Mouse (Mus musculus): Measurements from ENCODE around the gene Olfr705.
"Not testable (repeated sequence)": the region's sequence is repeated elsewhere in the genome, so short reads cannot be mapped to it uniquely, and the experiment has no call there.

DNA sequence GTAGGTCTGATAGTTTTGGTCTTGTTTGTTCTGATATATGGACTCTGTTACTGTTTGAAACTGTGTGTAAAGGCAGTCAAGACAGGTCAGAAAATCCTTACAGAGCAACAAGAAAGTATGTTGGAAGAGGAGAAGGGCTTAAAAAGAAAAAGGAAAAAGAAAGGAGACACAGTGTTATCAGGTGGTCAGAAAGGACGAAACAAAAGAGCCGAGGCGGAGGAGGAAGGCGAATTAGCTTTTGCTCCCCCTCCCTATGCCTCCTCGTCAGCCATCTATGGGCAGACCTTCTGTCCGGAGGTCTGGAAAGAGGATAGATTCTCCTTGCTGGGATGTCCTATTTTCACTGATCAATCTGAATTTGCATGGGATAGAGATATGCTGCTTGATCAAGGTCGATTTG is 44.3 kb upstream of the Olfr705 start:
- TF ChIP-seq CTCF (IDR thresholded peaks at IDR 0.05; ENCODE audit: control insufficient read depth, insufficient read depth, insufficient replicate concordance, low read depth, low read length); POLR2A (IDR thresholded peaks at IDR 0.05; ENCODE audit: control insufficient read depth, low read depth, low read length): not testable (repeated sequence)

Measured in testis, adult 2 months (tissue).